ENCODE assay signal across 17 mouse cellular contexts in genomic region chr5:75266111-75266676, GRCm38 (mm10).
DNase-seq lines count a peak whose midpoint lies in the region; ATAC-seq and TF ChIP-seq lines count a peak whose summit lies in the region.
"Had no signal": no experiment of that assay in that cellular context is flagged by ENCODE, and none has a peak within 500 bp of the region (broad histone marks: within the 10 kb centered on the region; RNA-seq: fewer than 3 reads in every experiment).

No protein-coding gene starts in this region.

- H3K27me3 ChIP-seq in kidney, embryonic 15.5 days: no peaks in the 10 kb centered on the region
- no peaks in the 10 kb centered on the region for H3K27me3 ChIP-seq in midbrain, embryonic 13.5 days
- H3K27me3 ChIP-seq: limb, embryonic 15.5 days had no signal

- H3K4me3 ChIP-seq in kidney, embryonic 15.5 days (replicated peaks): no peak overlapping the region
- H3K4me3 ChIP-seq in midbrain, embryonic 13.5 days (replicated peaks): no peak overlapping the region
- H3K4me3 ChIP-seq: heart, adult 2 months; limb, embryonic 15.5 days had no signal

- no peaks in the 10 kb centered on the region for H3K9me3 ChIP-seq in kidney, embryonic 15.5 days (replicated peaks)
- H3K9me3 ChIP-seq in midbrain, embryonic 13.5 days: no peaks in the 10 kb centered on the region
- H3K9me3 ChIP-seq: limb, embryonic 15.5 days had no signal

- no peak for TF ChIP-seq CTCF in brain, embryonic 14.5 days (IDR thresholded peaks at IDR 0.05; ENCODE audit: borderline replicate concordance, extremely low read depth, insufficient read depth, insufficient read length)

- no peak for TF ChIP-seq POLR2A in brain, embryonic 14.5 days (IDR thresholded peaks at IDR 0.05; ENCODE audit: borderline replicate concordance, extremely low read depth, insufficient read depth, insufficient read length, poor library complexity, severe bottlenecking)

- no peak for DNase-seq in kidney, postnatal 25 days
- DNase-seq in R1 (ENCODE audit: low read depth, low spot score): peak; percentile 17
- DNase-seq in brain, embryonic 14.5 days (ENCODE audit: low read depth): peak; percentile 56
- no peak for DNase-seq in thymus, postnatal 4 days
- no peak for DNase-seq in cerebellum, adult 9-11 months
- DNase-seq: adrenal gland, postnatal 14 days; cerebellum, postnatal 14 days; gastrocnemius, postnatal 36 days; heart, adult 2 months; kidney, adult 11 months; layer of hippocampus, adult 9-11 months; thymus, adult 18-20 months had no signal

- peaks cover 8% of the 10 kb centered on the region for H3K4me1 ChIP-seq in kidney, embryonic 15.5 days
- peaks cover 16% of the 10 kb centered on the region for H3K4me1 ChIP-seq in midbrain, embryonic 13.5 days (replicated peaks)
- H3K4me1 ChIP-seq: limb, embryonic 15.5 days had no signal

- ATAC-seq in kidney, embryonic 15.5 days (replicated peaks; ENCODE audit: low FRiP score): no peak
- peak; percentile 76 for ATAC-seq in midbrain, embryonic 13.5 days

- WGBS in kidney, embryonic 15.5 days: 83% methylated on average over 7 of the region's 7 CpGs
- WGBS in midbrain, embryonic 13.5 days: 36% methylated on average over 7 of the region's 7 CpGs

- no peak overlapping the region for H3K9ac ChIP-seq in kidney, embryonic 15.5 days
- no peak overlapping the region for H3K9ac ChIP-seq in midbrain, embryonic 13.5 days (replicated peaks)
- H3K9ac ChIP-seq: limb, embryonic 15.5 days; liver, embryonic 14.5 days; lung, embryonic 14.5 days had no signal

- H3K36me3 ChIP-seq in kidney, embryonic 15.5 days: no peaks in the 10 kb centered on the region
- H3K36me3 ChIP-seq in midbrain, embryonic 13.5 days: no peaks in the 10 kb centered on the region
- H3K36me3 ChIP-seq: limb, embryonic 15.5 days had no signal

- H3K4me2 ChIP-seq in kidney, embryonic 15.5 days: no peak overlapping the region
- H3K4me2 ChIP-seq in midbrain, embryonic 13.5 days (replicated peaks): no peak overlapping the region
- H3K4me2 ChIP-seq: limb, embryonic 15.5 days; lung, embryonic 14.5 days had no signal

- H3K27ac ChIP-seq in kidney, embryonic 15.5 days: peak overlapping the region; percentile 10; the same call in 1 of the 2 replicates
- peak overlapping the region; percentile 14; the same call in 1 of the 2 replicates for H3K27ac ChIP-seq in midbrain, embryonic 13.5 days
- H3K27ac ChIP-seq: heart, adult 2 months; limb, embryonic 15.5 days; liver, embryonic 14.5 days had no signal

Comparison
In these comparisons a context has a peak if more than half of its experiments do, and no peak if none do; other contexts are left out.
1. DNase-seq: peak in R1 (single experiment) and brain, embryonic 14.5 days (single experiment); none in kidney, postnatal 25 days (0 of 2), thymus, postnatal 4 days (single experiment) and cerebellum, adult 9-11 months (single experiment).